Mouse (Mus musculus) limb, embryonic 13.5 days (tissue): Measurements from ENCODE around the gene Brap. TPM values are rescaled to one million over a fixed set of nuclear protein-coding genes. Genes with fewer than 3 reads are reported as not detected.

Experiments used
- ATAC-seq: fragments of 200-750 bp; cut with Nextera tagmentation; 2 replicates; pipeline ENCODE4 v1.8.0; 2017; ENCODE audit warnings: low read depth, moderate number of reproducible peaks, moderate TSS enrichment; ENCODE audit not compliant: low FRiP score
- H3K27ac ChIP-seq: fragments of 300-500 bp; sonication (generic); 2 replicates; pipeline ENCODE4 v1.5.1; 2015; ENCODE audit warnings: inconsistent platforms, mild to moderate bottlenecking, moderate library complexity
- H3K27me3 ChIP-seq: fragments of 300-500 bp; sonication (generic); 2 replicates; pipeline ENCODE4 v1.6.1; 2015; ENCODE audit warnings: mild to moderate bottlenecking, inconsistent platforms
- H3K36me3 ChIP-seq: fragments of 300-500 bp; sonication (generic); 2 replicates; pipeline ENCODE4 v1.6.1; 2015; ENCODE audit warnings: inconsistent platforms, mild to moderate bottlenecking, moderate library complexity
- H3K4me1 ChIP-seq: fragments of 300-500 bp; sonication (generic); 2 replicates; pipeline ENCODE4 v1.6.1; 2015; ENCODE audit warnings: inconsistent platforms
- H3K4me2 ChIP-seq: fragments of 300-500 bp; sonication (generic); replicated peaks from 2 replicates; pipeline ENCODE4 v1.6.1; 2015; ENCODE audit warnings: inconsistent platforms, mild to moderate bottlenecking, moderate library complexity
- H3K4me3 ChIP-seq: fragments of 300-500 bp; sonication (generic); 2 replicates; pipeline ENCODE4 v1.5.1; 2015; ENCODE audit warnings: moderate library complexity, mild to moderate bottlenecking, inconsistent platforms
- H3K9ac ChIP-seq: fragments of 300-500 bp; sonication (generic); 2 replicates; pipeline ENCODE4 v1.6.1; 2015; ENCODE audit warnings: mild to moderate bottlenecking, inconsistent platforms
- H3K9me3 ChIP-seq: fragments of 300-500 bp; sonication (generic); 2 replicates; pipeline ENCODE4 v1.6.1; 2016; ENCODE audit warnings: inconsistent platforms
- WGBS: fragments of 180-500 bp; shearing (Covaris S2); methylation state at CpG from one replicate; pipeline ENCODE4 v1.1.7; 2015; 5-methylcytosine and 5-hydroxymethylcytosine counted together
- polyA plus RNA-seq: library from polyadenylated mRNA; unstranded; fragments of >200 nt; fragmentation: Nextera tagmentation; extraction: Ambion mirVana; gene quantifications from 2 replicates; pipeline ENCODE4 v1.2.1, GENCODE M21; 2015

The Brap gene
- polyA plus RNA-seq, 1 experiment from 2014 or later = 43.2 TPM

DNA sequence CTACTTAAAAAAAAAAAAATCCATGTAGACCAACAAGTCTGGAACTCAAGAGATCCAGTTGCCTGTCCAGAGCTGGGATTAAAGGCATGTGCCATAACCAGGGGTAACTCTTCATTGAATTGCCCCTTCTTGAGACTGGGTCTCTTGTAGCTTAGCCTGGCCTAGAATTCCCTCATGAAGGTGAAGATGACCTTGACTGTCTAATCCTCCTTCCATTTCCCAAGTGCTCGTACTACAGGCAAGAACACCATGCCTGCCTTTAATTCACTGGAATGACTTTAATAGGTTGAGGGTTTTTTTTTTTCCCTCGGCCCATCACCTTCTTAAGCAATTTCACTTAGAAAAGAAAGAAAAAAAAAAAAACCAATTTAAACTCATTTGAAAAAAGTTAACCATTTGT is 50.0 kb downstream of the Brap start:
- Histone ChIP-seq H3K4me2 (peak overlapping the region; percentile 80), H3K27me3 (no peaks in the 10 kb centered on the region), H3K4me1 (peaks cover 27% of the 10 kb centered on the region), H3K27ac (no peak overlapping the region), H3K9ac (no peak overlapping the region), H3K4me3 (peak overlapping the region; percentile 97), H3K36me3 (no peaks in the 10 kb centered on the region), H3K9me3 (no peaks in the 10 kb centered on the region)
- no peak for ATAC-seq
- WGBS = 33% methylated on average over 2 of the region's 2 CpGs

DNA sequence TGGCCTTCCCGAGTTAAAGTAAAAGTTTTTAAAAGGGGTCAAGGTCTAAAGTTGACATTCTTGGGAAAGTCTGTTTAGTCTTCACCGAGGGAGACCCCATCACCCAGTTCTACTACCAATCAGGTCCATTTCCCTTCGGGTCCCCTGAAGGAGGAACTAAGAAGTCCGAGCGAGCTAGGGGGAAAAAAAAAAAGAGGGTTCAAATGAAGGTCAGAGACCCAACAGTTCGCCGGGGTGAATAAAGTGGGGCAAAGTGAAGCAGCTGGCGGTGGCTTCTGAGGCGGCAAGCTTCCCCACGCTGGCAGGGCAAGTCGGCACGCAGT is 50.4 kb downstream of the Brap start:
- WGBS = under 1% methylated on average over 12 of the region's 12 CpGs
- ATAC-seq = no peak

DNA sequence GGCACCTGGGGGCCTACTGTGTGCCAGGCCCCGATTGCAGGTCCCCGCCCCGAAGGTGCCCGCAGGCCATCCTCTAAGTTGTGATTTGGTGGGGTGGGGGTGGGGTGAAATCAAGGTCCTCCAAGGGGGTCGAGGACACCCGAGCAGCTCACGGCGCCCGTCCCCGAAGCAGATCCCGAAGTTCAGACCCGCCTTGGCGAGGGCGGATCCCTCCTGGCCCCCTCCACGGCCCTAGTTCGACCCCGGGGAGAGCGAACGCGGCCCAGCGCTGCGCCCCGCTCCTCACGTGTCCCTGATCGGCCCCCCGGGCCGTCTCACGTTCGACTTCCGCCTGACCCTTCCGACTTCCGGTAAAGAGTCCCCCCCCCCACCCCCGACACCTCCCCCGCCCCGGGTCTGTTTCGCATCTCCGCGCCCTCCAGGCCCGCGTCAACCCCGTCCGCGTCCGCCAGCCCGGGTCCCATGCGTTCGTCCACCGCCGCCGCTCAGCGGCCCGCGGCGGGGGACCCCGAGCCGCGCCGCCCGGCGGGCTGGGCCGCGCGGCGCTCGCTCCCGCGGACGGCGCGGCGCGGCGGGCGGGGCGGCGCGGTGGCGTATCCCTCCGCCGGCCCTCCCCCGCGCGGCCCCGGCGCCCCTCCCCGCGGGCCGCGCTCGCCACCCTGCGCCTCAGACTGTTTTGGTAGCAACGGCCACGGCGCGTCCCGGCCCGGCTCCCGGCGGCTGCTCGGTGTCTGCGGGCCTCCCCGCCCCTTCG is 51.0 kb downstream of the Brap start, which contains the start of gene Atxn2:
Gene Atxn2 (plus strand): TSS at position 164 of the 754 bp plus-strand sequence.
- Histone ChIP-seq H3K4me1 (peaks cover 36% of the 10 kb centered on the region), H3K9me3 (no peaks in the 10 kb centered on the region), H3K27me3 (no peaks in the 10 kb centered on the region), H3K27ac (peak within 1 kb of the TSS; percentile 95), H3K4me2 (peak within 1 kb of the TSS; percentile 89), H3K36me3 (no peaks in the 10 kb centered on the region), H3K9ac (peak within 1 kb of the TSS; percentile 97), H3K4me3 (peak within 1 kb of the TSS; percentile 97)
- WGBS = under 1% methylated on average over 41 of the region's 103 CpGs
- ATAC-seq = peak; percentile 79

More for the DNA sequence above, 50.4 kb downstream of the Brap start:
- Histone ChIP-seq H3K36me3 (no peaks in the 10 kb centered on the region), H3K9me3 (no peaks in the 10 kb centered on the region), H3K4me2 (peak overlapping the region; percentile 80), H3K27me3 (no peaks in the 10 kb centered on the region), H3K4me3 (peak overlapping the region; percentile 97), H3K27ac (peak overlapping the region; percentile 95), H3K4me1 (peaks cover 31% of the 10 kb centered on the region), H3K9ac (peak overlapping the region; percentile 97)

GRCm38 (mm10) chr5:121711928-121712231 is 51.5 kb downstream of the Brap start:
- Histone ChIP-seq H3K9ac (peak overlapping the region; percentile 97), H3K36me3 (no peaks in the 10 kb centered on the region; the same call in 1 of the 2 replicates), H3K4me3 (peak overlapping the region; percentile 97), H3K27ac (peak overlapping the region; percentile 95), H3K4me2 (peak overlapping the region; percentile 89), H3K4me1 (peaks cover 37% of the 10 kb centered on the region), H3K27me3 (no peaks in the 10 kb centered on the region), H3K9me3 (no peaks in the 10 kb centered on the region)
- WGBS = 0% methylated on average over 28 of the region's 57 CpGs
- ATAC-seq = peak; percentile 39

GRCm38 (mm10) chr5:121712232-121712933 is 52.0 kb downstream of the Brap start:
- H3K4me2 ChIP-seq = peak overlapping the region; percentile 89
- peak overlapping the region; percentile 97 for H3K4me3 ChIP-seq
- WGBS = under 1% methylated on average over 39 of the region's 66 CpGs
- peak; percentile 33 for ATAC-seq
- peaks cover 37% of the 10 kb centered on the region for H3K4me1 ChIP-seq
- H3K9me3 ChIP-seq = no peaks in the 10 kb centered on the region
- peaks cover 3% of the 10 kb centered on the region; the same call in 1 of the 2 replicates for H3K36me3 ChIP-seq
- peak overlapping the region; percentile 95 for H3K27ac ChIP-seq
- peak overlapping the region; percentile 97 for H3K9ac ChIP-seq
- no peaks in the 10 kb centered on the region for H3K27me3 ChIP-seq

- peak overlapping the region; percentile 97 for H3K9ac ChIP-seq
- peak; percentile 30; the same call in 1 of the 2 replicates for ATAC-seq
- peak overlapping the region; percentile 97 for H3K4me3 ChIP-seq
- peak overlapping the region; percentile 89 for H3K4me2 ChIP-seq
- peaks cover 37% of the 10 kb centered on the region for H3K4me1 ChIP-seq
- under 1% methylated on average over 30 of the region's 32 CpGs for WGBS
- peak overlapping the region; percentile 95 for H3K27ac ChIP-seq
- no peaks in the 10 kb centered on the region for H3K9me3 ChIP-seq
- H3K36me3 ChIP-seq = peaks cover 3% of the 10 kb centered on the region; the same call in 1 of the 2 replicates
- no peaks in the 10 kb centered on the region for H3K27me3 ChIP-seq
Measured at GRCm38 (mm10) chr5:121712934-121713538, 52.7 kb downstream of the Brap start.

- H3K27me3 ChIP-seq = no peaks in the 10 kb centered on the region
- H3K36me3 ChIP-seq = peaks cover 3% of the 10 kb centered on the region; the same call in 1 of the 2 replicates
- no peaks in the 10 kb centered on the region for H3K9me3 ChIP-seq
- peak overlapping the region; percentile 97 for H3K4me3 ChIP-seq
- H3K4me1 ChIP-seq = peaks cover 42% of the 10 kb centered on the region
- WGBS = 72% methylated on average over 1 of the region's 1 CpGs
- ATAC-seq = no peak
- H3K27ac ChIP-seq = no peak overlapping the region
- H3K9ac ChIP-seq = no peak overlapping the region
- H3K4me2 ChIP-seq = peak overlapping the region; percentile 89
Measured at GRCm38 (mm10) chr5:121714331-121714730, 54.0 kb downstream of the Brap start.

GRCm38 (mm10) chr5:121714928-121715327 is 54.6 kb downstream of the Brap start:
- Histone ChIP-seq H3K27me3 (no peaks in the 10 kb centered on the region), H3K27ac (no peak overlapping the region), H3K4me3 (no peak overlapping the region), H3K4me1 (peaks cover 47% of the 10 kb centered on the region), H3K36me3 (peaks cover 3% of the 10 kb centered on the region; the same call in 1 of the 2 replicates), H3K9me3 (no peaks in the 10 kb centered on the region), H3K9ac (no peak overlapping the region), H3K4me2 (no peak overlapping the region)
- ATAC-seq = no peak
- 69% methylated on average over 6 of the region's 6 CpGs for WGBS

- H3K4me1 ChIP-seq = peaks cover 51% of the 10 kb centered on the region
- no peak for ATAC-seq
- H3K27ac ChIP-seq = no peak overlapping the region
- no peak overlapping the region for H3K4me3 ChIP-seq
- peaks cover 3% of the 10 kb centered on the region; the same call in 1 of the 2 replicates for H3K36me3 ChIP-seq
- 87% methylated on average over 5 of the region's 5 CpGs for WGBS
- no peak overlapping the region for H3K9ac ChIP-seq
- H3K27me3 ChIP-seq = no peaks in the 10 kb centered on the region
- no peaks in the 10 kb centered on the region for H3K9me3 ChIP-seq
- no peak overlapping the region for H3K4me2 ChIP-seq
Measured at GRCm38 (mm10) chr5:121718462-121718861, 58.1 kb downstream of the Brap start.

- 94% methylated on average over 5 of the region's 5 CpGs for WGBS
- H3K27me3 ChIP-seq = no peaks in the 10 kb centered on the region
- peaks cover 36% of the 10 kb centered on the region for H3K4me1 ChIP-seq
- H3K9ac ChIP-seq = no peak overlapping the region
- no peak overlapping the region for H3K4me3 ChIP-seq
- no peak overlapping the region for H3K27ac ChIP-seq
- peaks cover 3% of the 10 kb centered on the region; the same call in 1 of the 2 replicates for H3K36me3 ChIP-seq
- no peak overlapping the region for H3K4me2 ChIP-seq
- ATAC-seq = no peak
- H3K9me3 ChIP-seq = no peaks in the 10 kb centered on the region
Measured at GRCm38 (mm10) chr5:121720888-121721585, 60.7 kb downstream of the Brap start.

GRCm38 (mm10) chr5:121721841-121722240 is 61.5 kb downstream of the Brap start:
- H3K9me3 ChIP-seq = no peaks in the 10 kb centered on the region
- ATAC-seq = no peak
- no peak overlapping the region for H3K27ac ChIP-seq
- no peak overlapping the region for H3K4me2 ChIP-seq
- WGBS = 76% methylated on average over 3 of the region's 3 CpGs
- peaks cover 31% of the 10 kb centered on the region for H3K4me1 ChIP-seq
- peaks cover 3% of the 10 kb centered on the region; the same call in 1 of the 2 replicates for H3K36me3 ChIP-seq
- no peaks in the 10 kb centered on the region for H3K27me3 ChIP-seq
- no peak overlapping the region for H3K4me3 ChIP-seq
- no peak overlapping the region for H3K9ac ChIP-seq
